Mouse (Mus musculus) retina, postnatal 7 days (tissue): ENCODE measurements at regions not wholly inside any gene's neighbourhood (a gene's known extent, or its start where the extent isn't known, plus 50 kb on each side); places are given as distances from the start of the nearest gene placed in this dataset.

Experiments used
- DNase-seq: peaks from one replicate; pipeline ENCODE4 v3.0.0-alpha.2; 2012; ENCODE audit warnings: low read depth, low spot score

GRCm38 (mm10) chr4:150800774-150801173 lies 52.9 kb upstream of the Errfi1 start:
- DNase-seq = no peak

GRCm38 (mm10) chr4:150799550-150800398 lies 53.9 kb upstream of the Errfi1 start:
- no peak for DNase-seq

- no peak for DNase-seq
Measured at GRCm38 (mm10) chr4:150798783-150799530, 54.8 kb upstream of the Errfi1 start.

DNA sequence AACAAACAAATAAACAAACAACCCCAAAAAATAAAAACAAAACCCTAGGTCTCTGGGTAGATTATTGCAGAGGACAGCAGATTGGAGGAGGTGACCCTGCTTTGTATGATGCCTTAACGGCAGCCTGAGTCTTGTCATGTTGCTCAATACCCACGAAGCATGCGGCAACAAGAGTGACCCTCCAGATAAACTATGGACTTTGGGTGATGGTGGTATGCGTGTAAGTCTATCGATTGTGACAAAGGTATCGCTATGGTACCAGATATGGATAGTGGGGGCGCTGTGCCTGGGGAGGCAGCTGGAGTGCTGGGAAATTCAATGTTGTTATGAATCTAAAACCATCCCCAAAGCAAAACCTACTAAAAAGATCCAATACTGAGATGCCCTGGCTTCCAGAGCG lies 55.4 kb upstream of the Errfi1 start:
- DNase-seq = no peak

DNA sequence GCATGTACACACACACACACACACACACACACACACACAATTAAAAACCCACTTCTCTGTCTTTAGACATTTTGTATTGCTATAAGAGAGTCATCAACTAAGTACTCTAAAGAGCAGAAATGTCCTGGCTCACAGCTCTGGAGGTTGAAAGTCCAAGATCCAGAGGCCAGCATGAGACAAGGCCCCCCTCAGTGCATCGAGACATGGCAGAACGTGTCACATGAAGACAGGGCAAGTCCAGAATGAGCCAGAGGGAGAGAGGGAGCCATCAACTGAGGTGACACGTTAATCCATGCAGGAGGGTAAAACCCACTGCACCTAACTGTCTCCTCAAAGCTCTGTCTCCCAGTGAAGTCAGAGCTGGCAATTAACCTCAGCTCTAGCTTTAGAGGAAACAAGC lies 56.7 kb upstream of the Errfi1 start:
- no peak for DNase-seq

- DNase-seq = no peak
Measured at GRCm38 (mm10) chr4:150794878-150795277, 58.8 kb upstream of the Errfi1 start.

DNA sequence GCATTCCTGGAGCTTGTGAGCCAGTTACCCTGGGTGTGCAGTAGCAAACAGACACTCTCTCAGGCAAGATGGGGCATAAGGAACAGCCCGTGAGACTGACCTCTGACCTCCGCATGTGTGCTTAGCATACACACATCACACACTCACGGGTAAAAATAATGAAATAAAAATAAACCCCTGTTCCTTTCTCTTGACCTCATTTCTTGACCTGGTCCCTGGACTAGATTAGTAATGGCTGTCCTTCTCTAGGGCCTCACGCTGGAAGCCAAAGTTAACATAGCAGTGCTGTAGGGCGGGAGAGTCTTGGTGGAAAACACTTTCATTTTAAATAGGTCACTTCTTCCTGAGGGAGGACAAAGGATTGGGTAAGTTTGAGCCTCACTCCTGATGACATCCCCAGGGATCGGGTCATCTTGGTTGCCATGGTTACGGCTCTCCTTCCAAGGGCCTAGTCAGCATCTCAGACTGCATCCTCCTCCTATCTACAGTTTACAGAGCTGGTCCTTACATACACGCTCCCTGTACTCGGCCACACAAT lies 59.4 kb upstream of the Errfi1 start:
- no peak for DNase-seq

- DNase-seq = no peak
Measured at GRCm38 (mm10) chr4:150793146-150793545, 60.6 kb upstream of the Errfi1 start.

DNA sequence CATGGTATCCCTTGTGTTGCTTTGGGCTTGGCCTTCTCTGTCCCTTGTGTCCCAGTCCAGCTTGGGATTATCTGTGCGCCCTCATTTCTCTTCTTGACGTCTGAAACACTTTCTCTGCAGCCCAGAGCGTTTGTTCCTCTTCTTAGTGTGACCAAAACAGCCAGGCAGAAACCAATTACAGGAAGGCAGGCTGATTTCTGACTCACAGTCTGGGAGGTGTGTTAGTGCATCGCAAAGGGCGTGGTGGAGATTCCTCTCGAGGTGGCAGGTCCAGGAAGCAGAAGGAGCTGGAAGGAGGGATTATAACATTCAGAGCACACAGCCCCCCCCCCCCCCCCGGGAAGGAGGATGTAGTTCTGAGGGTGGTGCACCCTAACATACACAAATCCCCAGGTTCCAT lies 64.6 kb upstream of the Errfi1 start:
- no peak for DNase-seq

- DNase-seq = no peak
Measured at GRCm38 (mm10) chr4:150787113-150787512, 66.6 kb upstream of the Errfi1 start.

GRCm38 (mm10) chr4:150786651-150787050 lies 67.1 kb upstream of the Errfi1 start:
- DNase-seq = no peak

- DNase-seq = no peak
Measured at GRCm38 (mm10) chr4:150784491-150785451, 68.9 kb upstream of the Errfi1 start.

GRCm38 (mm10) chr4:150781304-150781703 lies 72.4 kb upstream of the Errfi1 start:
- no peak for DNase-seq

- no peak for DNase-seq
Measured at GRCm38 (mm10) chr4:150779340-150779739, 74.4 kb upstream of the Errfi1 start.

- no peak for DNase-seq
Measured at GRCm38 (mm10) chr4:150778683-150779082, 75.0 kb upstream of the Errfi1 start.

DNA sequence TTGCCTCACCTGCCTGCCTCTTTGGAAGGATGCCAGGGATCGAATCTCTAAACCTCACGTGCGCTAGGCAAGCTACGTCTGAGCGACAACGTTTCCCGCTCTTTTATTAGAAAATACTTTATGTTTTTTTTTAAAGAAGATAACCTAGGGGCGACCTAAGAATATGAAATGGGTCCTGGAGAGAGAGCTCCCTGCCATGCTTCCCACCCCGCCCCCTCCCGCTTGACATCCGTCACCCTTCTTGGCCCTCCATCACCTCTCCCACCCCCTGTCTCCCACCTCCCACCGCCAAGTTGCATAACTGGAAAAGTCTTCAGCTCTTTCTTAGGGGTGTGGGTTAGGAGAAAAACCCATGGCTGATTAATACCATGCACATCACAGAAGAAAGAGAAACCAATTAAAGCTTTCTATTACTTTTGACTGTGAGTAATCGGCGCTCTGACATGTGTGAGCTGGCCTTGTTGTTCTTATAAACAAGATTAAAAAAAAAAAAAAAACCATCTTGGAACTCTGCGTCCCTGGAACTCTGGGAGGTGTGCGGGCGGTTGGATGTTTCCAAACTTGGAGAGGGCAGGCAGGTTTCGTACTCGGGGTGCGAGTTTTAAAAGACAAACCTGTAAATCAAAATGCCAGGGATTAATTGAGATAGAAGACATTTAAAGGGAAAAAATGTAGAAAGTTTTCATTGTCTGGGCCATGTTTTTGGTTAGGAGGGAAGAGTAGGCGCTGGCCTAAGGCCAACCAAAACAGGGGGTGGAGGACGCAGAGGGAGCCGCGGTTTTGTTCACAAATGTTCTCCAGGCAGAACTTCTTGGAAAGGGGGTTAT lies 77.8 kb upstream of the Errfi1 start:
- DNase-seq = no peak

GRCm38 (mm10) chr4:150775281-150775680 lies 78.4 kb upstream of the Errfi1 start:
- no peak for DNase-seq

- DNase-seq = no peak
Measured at GRCm38 (mm10) chr4:150774289-150774914, 79.3 kb upstream of the Errfi1 start.

GRCm38 (mm10) chr4:150771922-150772651 lies 81.6 kb upstream of the Errfi1 start:
- no peak for DNase-seq
